11 mouse cellular contexts compared by ENCODE assay signal in the genomic region with DNA sequence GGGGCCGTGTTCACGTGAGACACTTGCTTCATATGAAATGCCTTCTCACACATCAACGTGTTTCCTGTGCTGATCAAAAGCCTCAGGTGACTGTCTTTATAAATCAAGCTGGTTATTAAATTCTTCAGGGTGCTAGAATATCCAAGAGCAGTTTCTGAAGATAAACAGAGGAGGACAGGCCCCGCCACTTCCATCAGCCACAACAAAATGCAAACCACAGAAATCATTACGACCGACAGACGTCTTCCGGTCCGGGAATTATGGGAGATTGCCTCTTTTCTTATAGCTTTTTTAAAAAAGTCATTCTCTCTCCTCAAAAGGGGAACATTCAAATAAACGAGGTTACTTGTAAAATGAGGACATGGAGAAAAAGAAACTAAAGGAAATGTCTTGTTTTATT. TPM values are rescaled to one million over a fixed set of nuclear protein-coding genes. Genes with fewer than 3 reads are reported as not detected.
"Had no signal": no experiment of that assay in that cellular context is flagged by ENCODE, and none has a peak within 500 bp of the region (broad histone marks: within the 10 kb centered on the region; RNA-seq: fewer than 3 reads in every experiment).

No protein-coding gene starts in this region.

- DNase-seq: kidney, adult 11 months; kidney, adult 9 months; kidney, postnatal 4 days; liver; lung, adult 2 months; lung, postnatal 10 days; lung, postnatal 4 days; midbrain, embryonic 14.5 days; right cerebral cortex, postnatal 14 days; thymus, postnatal 36 days had no signal

RNA-seq across cellular contexts. Expression of gene Fndc1, which starts 57.5 kb away (rescaled TPM):
- total RNA-seq: monocyte, adult 5-6 weeks had no signal
